Mouse (Mus musculus) forebrain, embryonic 11.5 days (tissue): ENCODE data around the gene Timp2. TPM values are rescaled to one million over a fixed set of nuclear protein-coding genes. Genes with fewer than 3 reads are reported as not detected.
A peak's percentile ranks its signal among the peaks of the same experiment; 100 is the strongest.

Experiments
- ATAC-seq: fragments of 200-750 bp; cut with Nextera tagmentation; replicated peaks from 2 replicates; pipeline ENCODE4 v1.8.0; 2017; ENCODE audit warnings: moderate TSS enrichment; ENCODE audit not compliant: low FRiP score
- DNase-seq: peaks from one replicate; pipeline ENCODE4 v3.0.0-alpha.2; 2017; ENCODE audit warnings: low spot score
- H3K27ac ChIP-seq: fragments of 300-500 bp; sonication (generic); 2 replicates; pipeline ENCODE4 v1.5.1; 2014; ENCODE audit warnings: low read depth, low read length
- H3K27me3 ChIP-seq: fragments of 300-500 bp; sonication (generic); 2 replicates; pipeline ENCODE4 v1.6.1; 2014; ENCODE audit warnings: mild to moderate bottlenecking, low read length, mixed read lengths; ENCODE audit not compliant: control insufficient read depth, insufficient read depth
- H3K36me3 ChIP-seq: fragments of 300-500 bp; sonication (generic); 2 replicates; pipeline ENCODE4 v1.6.1; 2014; ENCODE audit warnings: mild to moderate bottlenecking, low read length, moderate library complexity, mixed read lengths; ENCODE audit not compliant: control insufficient read depth, insufficient read depth
- H3K4me1 ChIP-seq: fragments of 300-500 bp; sonication (generic); replicated peaks from 2 replicates; pipeline ENCODE4 v1.6.1; 2014; ENCODE audit warnings: low read length, mixed read lengths; ENCODE audit not compliant: control insufficient read depth, insufficient read depth
- H3K4me2 ChIP-seq: fragments of 300-500 bp; sonication (generic); 2 replicates; pipeline ENCODE4 v1.6.1; 2014; ENCODE audit warnings: low read depth, mild to moderate bottlenecking, low read length, moderate library complexity, mixed read lengths; ENCODE audit not compliant: severe bottlenecking
- H3K4me3 ChIP-seq: fragments of 300-500 bp; sonication (generic); 2 replicates; pipeline ENCODE4 v1.5.1; 2014; ENCODE audit warnings: low read depth, low read length
- H3K9ac ChIP-seq: fragments of 300-500 bp; sonication (generic); 2 replicates; pipeline ENCODE4 v1.6.1; 2014; ENCODE audit warnings: low read length
- H3K9me3 ChIP-seq: fragments of 300-500 bp; sonication (generic); 2 replicates; pipeline ENCODE4 v1.6.1; 2016; ENCODE audit warnings: low read length, mixed read lengths; ENCODE audit not compliant: control insufficient read depth
- WGBS: fragments of 180-500 bp; shearing (Covaris S2); extraction: QIAGEN DNeasy Blood & Tissue Kit; methylation state at CpG from one replicate; pipeline ENCODE4 v1.1.7; 2014; 5-methylcytosine and 5-hydroxymethylcytosine counted together
- polyA plus RNA-seq: library from polyadenylated mRNA; unstranded; fragments of >200 nt; fragmentation: Nextera tagmentation; extraction: Ambion mirVana; gene quantifications from 2 replicates; pipeline ENCODE4 v1.2.1, GENCODE M21; 2014

The Timp2 gene
- polyA plus RNA-seq = 48.0 and 50.8 TPM in 2 replicates

DNA sequence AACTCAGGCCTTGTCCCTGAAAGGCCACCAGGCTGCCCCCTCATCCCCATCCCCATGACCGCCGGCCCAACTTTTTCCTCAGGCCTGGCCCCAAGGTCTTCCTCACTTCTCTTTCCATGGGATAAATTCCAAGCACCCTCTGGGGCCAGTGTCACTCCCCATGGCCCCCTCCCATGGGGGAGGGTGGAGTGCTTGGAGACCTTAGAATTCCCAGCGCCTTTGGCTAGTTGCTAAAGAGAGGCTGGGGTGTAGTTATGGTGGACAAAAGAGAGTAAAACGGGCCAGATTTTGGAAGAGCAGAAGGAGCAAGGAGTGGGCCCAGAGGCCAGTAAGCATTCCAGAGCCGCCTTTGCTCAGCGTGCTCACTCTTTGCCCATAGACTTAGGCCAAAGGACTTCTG is at the start of gene Timp2:
Timp2 (minus strand) TSS at position 101 of the 400 bp plus-strand sequence.
- no peak for ATAC-seq
- 23% methylated on average over 6 of the region's 6 CpGs for WGBS

GRCm38 (mm10) chr11:118405311-118405710 is 49.8 kb upstream of the Timp2 start:
- DNase-seq = no peak
- H3K36me3 ChIP-seq = no peaks in the 10 kb centered on the region; the same call in 1 of the 2 replicates
- no peak overlapping the region for H3K27ac ChIP-seq
- no peak for ATAC-seq
- H3K9me3 ChIP-seq = no peaks in the 10 kb centered on the region
- no peak overlapping the region for H3K4me2 ChIP-seq
- H3K9ac ChIP-seq = no peak overlapping the region
- H3K27me3 ChIP-seq = no peaks in the 10 kb centered on the region
- no peaks in the 10 kb centered on the region for H3K4me1 ChIP-seq
- 95% methylated on average over 8 of the region's 8 CpGs for WGBS
- H3K4me3 ChIP-seq = no peak overlapping the region

More for the DNA sequence above, at the start of gene Timp2:
- H3K4me3 ChIP-seq = peak within 1 kb of the TSS; percentile 69
- H3K36me3 ChIP-seq = no peaks in the 10 kb centered on the region
- DNase-seq = no peak
- peak within 1 kb of the TSS; percentile 89 for H3K9ac ChIP-seq
- peak within 1 kb of the TSS; percentile 58 for H3K27ac ChIP-seq
- peaks cover 9% of the 10 kb centered on the region; the same call in 1 of the 2 replicates for H3K4me1 ChIP-seq
- H3K9me3 ChIP-seq = no peaks in the 10 kb centered on the region
- H3K4me2 ChIP-seq = peak within 1 kb of the TSS; percentile 67
- H3K27me3 ChIP-seq = no peaks in the 10 kb centered on the region

DNA sequence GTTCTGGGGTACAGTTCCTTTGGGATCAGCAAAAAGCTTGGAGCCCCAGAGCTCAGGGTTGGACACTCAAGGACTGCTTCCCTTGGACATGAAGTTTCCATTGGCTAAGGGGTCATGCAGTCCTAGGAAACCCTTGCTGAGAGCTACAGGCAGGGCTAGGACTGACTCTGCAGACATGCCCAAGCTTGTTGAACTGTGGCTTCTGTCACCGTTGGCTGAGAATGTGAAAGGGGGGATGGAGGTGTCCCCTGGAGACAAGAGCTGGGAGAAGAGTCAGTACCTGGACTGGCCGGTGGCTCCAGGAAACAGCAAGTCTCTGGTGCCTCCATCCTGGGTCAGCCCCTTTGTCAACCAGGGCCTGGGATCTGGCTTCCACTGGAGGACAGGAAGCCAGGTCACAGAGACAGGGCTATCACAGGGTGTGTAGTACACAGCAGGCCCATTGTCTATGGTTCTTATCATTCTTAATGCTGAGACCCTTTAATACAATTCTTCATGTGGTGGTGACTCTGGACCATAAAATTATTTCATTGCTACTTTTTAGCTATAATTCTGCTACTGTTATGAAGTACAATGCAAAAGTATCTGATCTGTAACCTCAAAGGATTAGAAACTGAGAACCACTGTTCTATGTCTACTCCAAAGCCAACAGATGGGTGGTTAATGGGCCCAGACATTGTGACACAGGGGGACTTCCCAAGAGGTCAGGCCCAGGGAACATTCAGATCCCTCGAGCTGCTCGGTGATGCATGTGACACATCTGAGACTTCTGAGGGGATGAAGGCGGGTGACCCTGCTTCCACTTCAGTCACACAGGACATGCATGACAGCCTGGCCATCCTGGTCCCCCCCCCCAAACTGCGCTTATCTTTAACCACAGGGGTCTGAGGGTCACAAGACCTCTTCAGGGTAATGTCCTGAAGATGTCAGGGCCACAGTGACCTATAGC is 48.7 kb upstream of the Timp2 start:
- Histone ChIP-seq H3K4me3 (no peak overlapping the region), H3K9ac (no peak overlapping the region), H3K27me3 (no peaks in the 10 kb centered on the region), H3K36me3 (no peaks in the 10 kb centered on the region; the same call in 1 of the 2 replicates), H3K9me3 (no peaks in the 10 kb centered on the region), H3K4me1 (no peaks in the 10 kb centered on the region), H3K27ac (no peak overlapping the region), H3K4me2 (no peak overlapping the region)
- no peak for DNase-seq
- no peak for ATAC-seq
- 78% methylated on average over 6 of the region's 6 CpGs for WGBS

DNA sequence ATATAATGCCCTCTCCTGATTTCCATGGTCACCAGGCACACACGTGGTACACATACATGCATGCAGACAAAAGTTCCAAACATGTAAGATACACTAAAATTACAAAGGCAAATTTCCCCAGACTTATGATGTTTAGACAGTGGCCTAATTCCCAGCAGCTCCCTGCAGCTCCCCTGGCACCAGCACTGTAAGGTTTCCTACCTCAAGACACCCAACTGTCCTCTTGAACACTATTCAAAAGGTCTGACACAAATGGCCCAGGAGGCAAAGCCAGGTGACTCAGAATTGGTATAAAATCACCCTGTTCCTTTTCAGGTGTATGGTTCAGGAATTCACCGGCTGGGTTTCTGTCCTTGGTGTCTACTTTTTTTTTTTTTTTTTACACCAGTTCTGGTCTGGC is 47.6 kb upstream of the Timp2 start:
- H3K4me3 ChIP-seq = no peak overlapping the region
- no peak overlapping the region for H3K9ac ChIP-seq
- WGBS = 90% methylated on average over 2 of the region's 2 CpGs
- H3K27ac ChIP-seq = no peak overlapping the region
- H3K9me3 ChIP-seq = no peaks in the 10 kb centered on the region
- H3K4me2 ChIP-seq = no peak overlapping the region
- H3K27me3 ChIP-seq = no peaks in the 10 kb centered on the region
- DNase-seq = no peak
- no peaks in the 10 kb centered on the region; the same call in 1 of the 2 replicates for H3K36me3 ChIP-seq
- ATAC-seq = no peak
- H3K4me1 ChIP-seq = no peaks in the 10 kb centered on the region

DNA sequence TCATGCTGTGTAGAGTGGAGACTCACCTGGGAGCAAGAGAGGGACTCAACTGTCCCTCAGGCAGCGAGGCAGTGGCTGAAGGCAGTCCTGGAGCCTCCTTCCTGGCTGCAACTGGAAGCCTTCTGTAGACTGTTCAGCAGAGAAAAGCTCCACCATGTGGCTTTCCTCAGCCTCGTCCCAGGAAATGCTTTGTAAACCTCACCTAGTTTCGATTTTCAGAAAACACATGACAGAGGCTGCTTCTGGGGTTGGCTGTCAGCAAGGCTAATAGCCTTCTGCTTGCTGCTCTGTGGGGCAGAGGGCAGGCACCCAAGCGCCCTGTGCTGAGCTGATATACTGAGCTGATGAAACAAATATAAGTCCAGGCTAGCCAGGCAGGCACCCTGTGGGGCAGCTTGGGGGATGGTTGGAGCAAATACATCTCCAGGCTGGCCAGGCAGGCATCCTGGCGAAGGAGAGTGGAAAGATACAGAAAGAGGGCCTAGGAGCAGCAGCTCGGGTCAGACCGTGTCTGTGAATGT is 46.3 kb upstream of the Timp2 start, which contains the start of gene Lgals3bp:
Lgals3bp (minus strand) TSS at position 333 of the 521 bp plus-strand sequence.
- H3K4me2 ChIP-seq = no peak within 1 kb of the TSS
- no peaks in the 10 kb centered on the region for H3K27me3 ChIP-seq
- ATAC-seq = no peak
- no peaks in the 10 kb centered on the region for H3K4me1 ChIP-seq
- H3K36me3 ChIP-seq = no peaks in the 10 kb centered on the region; the same call in 1 of the 2 replicates
- H3K9me3 ChIP-seq = no peaks in the 10 kb centered on the region
- no peak within 1 kb of the TSS for H3K9ac ChIP-seq
- no peak within 1 kb of the TSS for H3K27ac ChIP-seq
- no peak for DNase-seq
- no peak within 1 kb of the TSS for H3K4me3 ChIP-seq
- 59% methylated on average over 7 of the region's 7 CpGs for WGBS

- Histone ChIP-seq H3K9me3 (no peaks in the 10 kb centered on the region), H3K9ac (no peak overlapping the region), H3K27ac (no peak overlapping the region), H3K4me3 (no peak overlapping the region), H3K4me2 (no peak overlapping the region), H3K36me3 (no peaks in the 10 kb centered on the region; the same call in 1 of the 2 replicates), H3K27me3 (no peaks in the 10 kb centered on the region), H3K4me1 (no peaks in the 10 kb centered on the region)
- ATAC-seq = no peak
- WGBS = 84% methylated on average over 4 of the region's 4 CpGs
- no peak for DNase-seq
Measured at GRCm38 (mm10) chr11:118401195-118401594, 45.7 kb upstream of the Timp2 start.

DNA sequence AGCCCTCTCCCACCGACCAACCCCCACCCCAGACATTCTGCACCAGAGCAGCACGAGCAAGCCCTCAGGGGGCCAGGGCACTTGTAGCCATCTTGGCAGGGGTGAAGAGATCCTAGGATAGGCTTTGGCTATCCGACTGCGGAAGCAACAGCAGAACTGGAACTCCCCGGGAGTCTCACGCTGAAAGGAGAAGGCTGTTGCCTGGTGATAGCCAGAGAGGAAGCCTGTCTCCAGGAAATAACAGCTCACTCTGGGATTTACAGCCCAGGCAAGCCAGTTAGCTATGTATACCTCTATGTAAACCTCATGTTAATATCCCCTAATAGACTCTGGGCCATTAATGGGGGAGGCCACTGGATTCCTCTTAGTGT is 45.0 kb upstream of the Timp2 start:
- no peak overlapping the region for H3K4me2 ChIP-seq
- ATAC-seq (no peak), DNase-seq (no peak)
- no peak overlapping the region for H3K27ac ChIP-seq
- H3K9ac ChIP-seq = no peak overlapping the region
- H3K36me3 ChIP-seq = no peaks in the 10 kb centered on the region; the same call in 1 of the 2 replicates
- no peaks in the 10 kb centered on the region for H3K9me3 ChIP-seq
- 56% methylated on average over 6 of the region's 6 CpGs for WGBS
- H3K27me3 ChIP-seq = no peaks in the 10 kb centered on the region
- no peak overlapping the region for H3K4me3 ChIP-seq
- no peaks in the 10 kb centered on the region for H3K4me1 ChIP-seq

DNA sequence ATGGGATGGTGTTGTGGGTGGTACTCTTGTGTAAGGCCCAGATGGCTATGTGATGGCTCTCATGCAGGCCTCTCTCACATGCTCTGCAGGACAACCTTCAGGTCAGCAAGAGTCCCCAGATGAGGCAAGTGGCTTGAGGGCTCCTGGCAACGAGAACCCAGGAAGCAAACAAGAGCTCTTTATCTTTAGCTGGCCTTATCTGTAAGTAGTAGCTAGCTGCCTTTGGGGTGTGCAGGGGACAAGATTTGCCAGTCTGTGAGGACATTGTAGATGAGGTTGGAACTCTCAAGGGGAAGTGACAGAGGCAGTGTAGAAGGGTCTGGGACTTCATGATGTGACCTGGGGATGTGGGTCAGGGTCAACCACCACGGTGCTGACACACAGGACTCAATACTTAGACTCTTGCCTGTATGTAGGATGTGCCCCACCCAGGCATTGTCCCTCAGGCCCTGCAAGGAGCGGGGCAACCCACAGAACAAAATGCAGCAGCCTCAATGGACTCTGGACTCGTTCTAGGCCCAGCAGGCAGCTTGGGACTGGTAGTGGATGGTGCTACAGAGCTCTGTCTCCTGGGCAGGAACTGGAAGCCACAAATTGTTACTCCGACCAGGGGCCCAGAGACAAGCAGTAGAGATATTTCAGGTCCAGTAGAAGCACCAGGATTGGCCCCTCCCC is 44.5 kb upstream of the Timp2 start:
- ATAC-seq (no peak), DNase-seq (no peak)
- Histone ChIP-seq H3K36me3 (no peaks in the 10 kb centered on the region), H3K4me1 (no peaks in the 10 kb centered on the region; the same call in 1 of the 2 replicates), H3K4me3 (no peak overlapping the region), H3K27me3 (no peaks in the 10 kb centered on the region), H3K4me2 (no peak overlapping the region), H3K27ac (no peak overlapping the region), H3K9ac (no peak overlapping the region), H3K9me3 (no peaks in the 10 kb centered on the region)
- WGBS = 75% methylated on average over 5 of the region's 5 CpGs
